Comparison of ENCODE assay signal across 9 mouse cellular contexts in the genomic region with DNA sequence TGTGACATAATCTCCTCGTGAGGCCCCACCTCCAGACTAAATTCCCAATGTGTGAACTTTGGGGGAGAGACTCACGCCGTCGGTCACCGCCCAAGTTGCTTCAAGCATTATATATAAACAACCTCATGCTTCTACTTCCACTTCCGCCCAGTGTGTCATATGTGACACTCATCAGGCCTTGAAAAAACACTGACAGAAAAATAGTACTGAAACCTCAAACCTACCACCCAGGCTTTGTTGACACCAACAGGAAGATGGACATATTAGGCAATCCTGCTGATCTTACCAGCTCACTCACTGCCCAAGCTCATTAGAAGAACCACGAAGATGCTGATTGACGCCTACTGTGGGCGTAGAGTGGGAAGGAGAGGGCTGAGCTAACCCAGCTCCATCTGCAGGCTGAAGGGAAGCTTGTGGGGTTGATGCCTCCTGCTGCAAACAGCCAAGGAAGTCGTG. TPM values are rescaled to one million over a fixed set of nuclear protein-coding genes. Genes with fewer than 3 reads are reported as not detected.
DNase-seq lines count a peak whose midpoint lies in the region; ATAC-seq and TF ChIP-seq lines count a peak whose summit lies in the region.
"Had no signal": no experiment of that assay in that cellular context is flagged by ENCODE, and none has a peak within 500 bp of the region (broad histone marks: within the 10 kb centered on the region; RNA-seq: fewer than 3 reads in every experiment).

No protein-coding gene starts in this region.

- intact Hi-C loops in heart, postnatal 25 days (cut with DNase I), result no loop called here

- H3K9me3 ChIP-seq in CH12.LX (replicated peaks; ENCODE audit: low read length), result peaks cover 3% of the 10 kb centered on the region
- no peaks in the 10 kb centered on the region for H3K9me3 ChIP-seq in lung, embryonic 15.5 days
- no peaks in the 10 kb centered on the region for H3K9me3 ChIP-seq in hindbrain, embryonic 12.5 days (replicated peaks)

- no peak for ATAC-seq in lung, embryonic 15.5 days (ENCODE audit: borderline replicate concordance, extremely low read depth, low FRiP score, low TSS enrichment)
- no peak for ATAC-seq in hindbrain, embryonic 12.5 days (ENCODE audit: low FRiP score)

- no peak overlapping the region for H3K4me2 ChIP-seq in CH12.LX (ENCODE audit: insufficient read depth, low read depth, poor library complexity, severe bottlenecking)
- H3K4me2 ChIP-seq in lung, embryonic 15.5 days, result no peak overlapping the region
- H3K4me2 ChIP-seq in hindbrain, embryonic 12.5 days (replicated peaks), result no peak overlapping the region

- no peak overlapping the region for H3K27ac ChIP-seq in CH12.LX (ENCODE audit: insufficient read depth, low read depth)
- H3K27ac ChIP-seq in lung, embryonic 15.5 days, result peak overlapping the region; percentile 41; the same call in 1 of the 2 replicates
- no peak overlapping the region for H3K27ac ChIP-seq in hindbrain, embryonic 12.5 days

- no peaks in the 10 kb centered on the region for H3K79me2 ChIP-seq in CH12.LX (replicated peaks; ENCODE audit: control insufficient read depth, extremely low read depth, insufficient read depth, poor library complexity, severe bottlenecking)

- DNase-seq in heart, adult 9 months (ENCODE audit: low spot score in 2 of 2), result peak; percentile 31 to 66
- DNase-seq in heart, postnatal 25 days (ENCODE audit: low spot score), result no peak
- DNase-seq in CH12.LX (ENCODE audit: extremely low read depth), result peak; percentile 58
- DNase-seq in spleen, adult 18-20 months, result peak; percentile 51 to 62
- no peak for DNase-seq in neural tube, embryonic 10.5 days (ENCODE audit: extremely low spot score, low spot score)
- no peak for DNase-seq in cerebellum, postnatal 4 days (ENCODE audit: low spot score in 2 of 2)
- DNase-seq: gastrocnemius, postnatal 10 days had no signal

- TF ChIP-seq RAD21 in CH12.LX (IDR thresholded peaks at IDR 0.05; ENCODE audit: low read depth, low read length), result no peak

- H3K4me3 ChIP-seq in CH12.LX (replicated peaks in 1 of 3; ENCODE audit: low read depth in 2 of 3, low read length in 2 of 3, poor library complexity in 1 of 3), result no peak overlapping the region
- H3K4me3 ChIP-seq in lung, embryonic 15.5 days, result no peak overlapping the region
- no peak overlapping the region for H3K4me3 ChIP-seq in hindbrain, embryonic 12.5 days

- H3K4me1 ChIP-seq in CH12.LX (ENCODE audit: control insufficient read depth in 1 of 2, insufficient read depth in 2 of 2), result peaks cover 34 to 73% of the 10 kb centered on the region in 2 experiments
- no peaks in the 10 kb centered on the region for H3K4me1 ChIP-seq in lung, embryonic 15.5 days
- no peaks in the 10 kb centered on the region for H3K4me1 ChIP-seq in hindbrain, embryonic 12.5 days

- dilution Hi-C loops in CH12.LX (cut with MboI; ENCODE audit: extremely low pct_ligation_motif_present, extremely low pct_unique_long_range_greater_than_20kb, low sequenced_read_pairs), result no loop called here

- WGBS in lung, embryonic 15.5 days, result 49% methylated on average over 10 of the region's 10 CpGs
- WGBS in hindbrain, embryonic 12.5 days, result 79% methylated on average over 10 of the region's 10 CpGs

- H3K36me3 ChIP-seq in CH12.LX (replicated peaks in 1 of 2; ENCODE audit: control insufficient read depth in 1 of 2, insufficient read depth in 1 of 2, low read length in 1 of 2), result peaks cover 0 to 35% of the 10 kb centered on the region in 2 experiments
- no peaks in the 10 kb centered on the region for H3K36me3 ChIP-seq in lung, embryonic 15.5 days
- no peaks in the 10 kb centered on the region for H3K36me3 ChIP-seq in hindbrain, embryonic 12.5 days

- H3K9ac ChIP-seq in CH12.LX (ENCODE audit: insufficient read depth, low read depth), result no peak overlapping the region
- no peak overlapping the region for H3K9ac ChIP-seq in lung, embryonic 15.5 days
- H3K9ac ChIP-seq in hindbrain, embryonic 12.5 days, result no peak overlapping the region

- no peak for TF ChIP-seq POLR2A in CH12.LX (IDR thresholded peaks at IDR 0.05; ENCODE audit: low read depth, low read length)

- no peaks in the 10 kb centered on the region for H3K27me3 ChIP-seq in CH12.LX (replicated peaks)
- no peaks in the 10 kb centered on the region for H3K27me3 ChIP-seq in lung, embryonic 15.5 days
- H3K27me3 ChIP-seq in hindbrain, embryonic 12.5 days, result no peaks in the 10 kb centered on the region

- in situ Hi-C loops in CH12.LX (cut with MboI; ENCODE audit: low pct_ligation_motif_present, low pct_unique_long_range_greater_than_20kb, low sequenced_read_pairs), result no loop called here

- TF ChIP-seq CTCF in CH12.LX (conservative IDR thresholded peaks at IDR 0.05 in 1 of 2, IDR thresholded peaks at IDR 0.05 in 1 of 2; ENCODE audit: low read depth in 2 of 2, low read length in 2 of 2), result no peak

- no peak for TF ChIP-seq EP300 in CH12.LX (IDR thresholded peaks at IDR 0.05; ENCODE audit: low read length)

TF ChIP-seq in CH12.LX, 34 proteins besides CTCF, POLR2A, EP300 and RAD21:
- TF ChIP-seq ZNF384 (IDR thresholded peaks at IDR 0.05; ENCODE audit: low read depth, low read length) (no peak), ETS1 (conservative IDR thresholded peaks at IDR 0.05; ENCODE audit: low read depth, low read length) (0 out of 2 replicates have a peak, but pooled peaks have one; percentile 20), USF1 (IDR thresholded peaks at IDR 0.05; ENCODE audit: low read depth, low read length) (no peak), POLR2AphosphoS2 (IDR thresholded peaks at IDR 0.05; ENCODE audit: low read depth, low read length) (no peak), HCFC1 (IDR thresholded peaks at IDR 0.05; ENCODE audit: low read depth, low read length) (no peak), GABPA (IDR thresholded peaks at IDR 0.05; ENCODE audit: insufficient replicate concordance, low read depth, low read length) (no peak), ELF1 (IDR thresholded peaks at IDR 0.05; ENCODE audit: low read depth, low read length) (no peak)

RNA-seq across cellular contexts. Expression of a gene that starts 30.2 kb away (rescaled TPM):
- 1 to 10 TPM; 3.1 to 3.8 TPM for total RNA-seq in heart, postnatal 25 days (2021)
- total RNA-seq in CH12.LX (2012; rRNA removed) (9.3 and 11.7 TPM in 2 replicates), CH12.LX (2014; rRNA removed) (11.2 and 12.5 TPM in 2 replicates)
- polyA plus RNA-seq in CH12.LX (2012; ENCODE audit: insufficient read length, low read depth), result 16.5 TPM in 2 replicates
- polyA plus RNA-seq in lung, embryonic 15.5 days (2015; fragmentation: Nextera tagmentation; extraction: Ambion mirVana), result 8.3 and 8.7 TPM in 2 replicates
- 2.3 and 2.8 TPM in 2 replicates for polyA plus RNA-seq in hindbrain, embryonic 12.5 days (2016; fragmentation: Nextera tagmentation; extraction: Ambion mirVana)

Comparison
In these comparisons a context has a peak if more than half of its experiments do, and no peak if none do; other contexts are left out.
1. DNase-seq: peak in heart, adult 9 months (2 of 2), CH12.LX (single experiment) and spleen, adult 18-20 months (2 of 2); none in heart, postnatal 25 days (single experiment), neural tube, embryonic 10.5 days (single experiment) and cerebellum, postnatal 4 days (0 of 2).